Mouse (Mus musculus) thymus, adult 2 months (tissue): ENCODE measurements around the gene Ccdc6. TPM values are rescaled to one million over a fixed set of nuclear protein-coding genes. Genes with fewer than 3 reads are reported as not detected.

Experiments used
- DNase-seq: peaks from one replicate; pipeline ENCODE4 v3.0.0; 2021
- H3K27ac ChIP-seq: fragments of 200-500 bp; 2 replicates; pipeline ENCODE4 v1.5.1; 2012; ENCODE audit warnings: low read length, control low read depth; ENCODE audit not compliant: control insufficient read depth, insufficient read depth
- H3K27me3 ChIP-seq: fragments of 200-500 bp; 2 replicates; pipeline ENCODE4 v1.6.1; 2012; ENCODE audit warnings: mild to moderate bottlenecking, low read length, moderate library complexity, mixed read lengths; ENCODE audit not compliant: control insufficient read depth, insufficient read depth
- H3K36me3 ChIP-seq: fragments of 200-500 bp; 2 replicates; pipeline ENCODE4 v1.6.1; 2012; ENCODE audit warnings: mild to moderate bottlenecking, low read length, moderate library complexity; ENCODE audit not compliant: control insufficient read depth, insufficient read depth
- H3K4me1 ChIP-seq: fragments of 200-500 bp; replicated peaks from 2 replicates; pipeline ENCODE4 v1.6.1; 2012; ENCODE audit warnings: low read length; ENCODE audit not compliant: control insufficient read depth, insufficient read depth
- H3K4me3 ChIP-seq: fragments of 200-500 bp; 2 replicates; pipeline ENCODE4 v1.5.1; 2012; ENCODE audit warnings: mild to moderate bottlenecking, low read length, control low read depth, moderate library complexity; ENCODE audit not compliant: control insufficient read depth, insufficient read depth
- CTCF ChIP-seq: fragments of 200-500 bp; IDR thresholded peaks from 2 replicates; pipeline ENCODE4 v1.5.1; 2012; ENCODE audit warnings: mild to moderate bottlenecking, control low read depth, low read length, moderate library complexity, borderline replicate concordance; ENCODE audit not compliant: control insufficient read depth, poor library complexity, insufficient read depth; ENCODE audit errors: extremely low read depth
- POLR2A ChIP-seq: fragments of 200-500 bp; IDR thresholded peaks from 2 replicates; pipeline ENCODE4 v1.6.1; 2012; ENCODE audit warnings: mild to moderate bottlenecking, low read length, control low read depth, moderate library complexity; ENCODE audit not compliant: control insufficient read depth, poor library complexity, insufficient read depth; ENCODE audit errors: extremely low read depth
- WGBS: fragments of 180-500 bp; shearing (Covaris S2); methylation state at CpG from one replicate; pipeline ENCODE4 v1.1.7; 2018; 5-methylcytosine and 5-hydroxymethylcytosine counted together
- polyA plus RNA-seq: library from polyadenylated mRNA; depleted of rRNA; stranded (reverse); fragments of >200 nt; gene quantifications from 2 replicates; pipeline ENCODE4 v1.2.3, GENCODE M21; 2012

Ccdc6 gene
- polyA plus RNA-seq, 1 experiment = 45.5 TPM

DNA sequence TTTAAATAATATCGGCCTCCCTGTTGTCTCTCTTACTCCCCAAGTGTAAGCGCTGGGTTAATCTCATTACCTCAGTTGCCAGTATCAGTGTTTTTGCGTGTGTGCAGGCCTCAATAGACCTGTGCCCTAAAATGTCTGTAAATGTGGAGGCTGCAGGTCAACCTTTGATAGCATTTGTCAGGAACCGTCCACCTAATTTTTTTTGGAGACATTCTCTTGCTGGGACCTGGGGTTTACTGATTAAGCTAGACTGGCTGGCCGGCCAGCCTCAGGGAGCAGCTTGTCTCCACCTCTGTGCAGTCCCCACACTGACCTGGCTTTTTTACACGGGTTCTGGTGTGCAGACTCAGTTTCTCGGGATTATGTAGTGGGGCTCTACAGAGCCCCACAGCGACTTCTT, 30.4 kb downstream of the Ccdc6 start:
- no peak for TF ChIP-seq POLR2A
- TF ChIP-seq CTCF = no peak
- H3K36me3 ChIP-seq = no peaks in the 10 kb centered on the region
- no peak overlapping the region for H3K4me3 ChIP-seq
- DNase-seq = no peak
- no peak overlapping the region for H3K27ac ChIP-seq
- peaks cover 15% of the 10 kb centered on the region; the same call in 1 of the 2 replicates for H3K4me1 ChIP-seq
- H3K27me3 ChIP-seq = no peaks in the 10 kb centered on the region
- 96% methylated on average over 8 of the region's 8 CpGs for WGBS

DNA sequence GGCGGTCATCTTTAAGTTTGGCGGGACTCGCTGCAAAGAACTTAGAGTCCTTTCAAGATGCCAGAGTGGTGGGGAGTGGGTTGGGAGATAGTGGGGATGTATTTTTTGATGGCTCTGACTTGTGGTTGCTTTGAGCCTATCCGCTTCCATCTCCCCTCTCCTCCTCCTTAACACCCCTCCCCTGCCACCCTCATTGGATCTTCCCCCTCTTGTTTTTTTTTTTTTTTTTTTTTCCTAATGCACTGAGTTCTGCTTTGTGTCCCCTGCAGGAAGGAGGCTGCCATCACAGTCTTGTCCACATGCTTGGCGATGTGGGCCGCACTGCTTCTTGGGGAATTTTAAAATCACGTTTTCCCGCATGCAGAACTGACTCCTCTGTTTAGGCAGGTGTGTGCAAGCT, 31.5 kb downstream of the Ccdc6 start:
- Histone ChIP-seq H3K27ac (no peak overlapping the region), H3K4me3 (no peak overlapping the region), H3K36me3 (no peaks in the 10 kb centered on the region), H3K27me3 (no peaks in the 10 kb centered on the region), H3K4me1 (peaks cover 19% of the 10 kb centered on the region)
- DNase-seq = no peak
- TF ChIP-seq CTCF (no peak), POLR2A (no peak)
- 94% methylated on average over 8 of the region's 8 CpGs for WGBS

DNA sequence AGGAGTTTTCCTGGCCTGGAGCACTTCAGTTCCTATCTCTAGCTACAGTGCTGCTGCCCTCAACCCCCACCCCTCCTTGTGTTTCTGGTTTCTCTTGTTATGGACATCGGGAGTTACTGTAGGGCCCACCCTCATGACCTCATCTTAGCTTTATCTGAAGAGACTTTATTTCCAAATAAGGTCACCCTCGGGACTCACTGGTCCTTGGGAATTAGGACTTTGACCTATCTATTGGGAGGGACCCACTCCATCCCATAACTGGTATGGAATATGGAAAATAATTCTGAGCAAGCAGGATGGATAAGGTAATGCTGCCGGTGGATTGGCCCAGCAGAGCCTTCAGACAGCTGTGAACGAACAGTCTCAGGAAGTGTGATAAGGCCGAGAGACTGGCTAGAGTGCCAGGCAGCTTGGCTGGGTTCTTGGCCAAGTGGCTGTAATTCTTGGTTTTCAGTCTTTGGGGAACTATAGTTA, 35.2 kb downstream of the Ccdc6 start:
- no peaks in the 10 kb centered on the region for H3K36me3 ChIP-seq
- H3K27ac ChIP-seq = no peak overlapping the region
- no peak for DNase-seq
- H3K4me3 ChIP-seq = no peak overlapping the region
- no peaks in the 10 kb centered on the region for H3K27me3 ChIP-seq
- H3K4me1 ChIP-seq = peaks cover 5% of the 10 kb centered on the region; the same call in 1 of the 2 replicates
- 70% methylated on average over 5 of the region's 5 CpGs for WGBS
- TF ChIP-seq CTCF (no peak), POLR2A (no peak)

DNA sequence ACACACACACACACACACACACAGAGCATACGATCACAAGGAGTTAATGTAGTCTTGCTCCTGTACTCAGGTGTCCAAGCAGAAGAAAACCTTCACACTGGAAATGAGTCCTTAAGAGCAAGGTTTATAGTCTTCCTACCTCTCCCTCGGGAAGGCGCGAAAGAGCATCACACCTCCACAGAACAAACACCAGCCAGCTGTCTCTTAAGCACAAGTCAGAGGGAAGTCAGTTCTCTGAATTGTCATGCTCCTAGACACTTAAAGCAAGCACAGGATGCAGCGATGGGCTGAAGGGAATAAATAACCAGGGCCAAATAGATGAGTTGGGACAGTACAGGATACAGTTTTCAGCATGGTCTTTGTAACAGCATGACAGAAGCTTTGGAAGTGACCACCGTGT, 35.8 kb downstream of the Ccdc6 start:
- WGBS = 82% methylated on average over 6 of the region's 6 CpGs
- DNase-seq = no peak
- Histone ChIP-seq H3K27ac (no peak overlapping the region), H3K4me1 (peaks cover 5% of the 10 kb centered on the region; the same call in 1 of the 2 replicates), H3K36me3 (no peaks in the 10 kb centered on the region), H3K27me3 (no peaks in the 10 kb centered on the region), H3K4me3 (no peak overlapping the region)
- TF ChIP-seq CTCF = no peak
- no peak for TF ChIP-seq POLR2A

DNA sequence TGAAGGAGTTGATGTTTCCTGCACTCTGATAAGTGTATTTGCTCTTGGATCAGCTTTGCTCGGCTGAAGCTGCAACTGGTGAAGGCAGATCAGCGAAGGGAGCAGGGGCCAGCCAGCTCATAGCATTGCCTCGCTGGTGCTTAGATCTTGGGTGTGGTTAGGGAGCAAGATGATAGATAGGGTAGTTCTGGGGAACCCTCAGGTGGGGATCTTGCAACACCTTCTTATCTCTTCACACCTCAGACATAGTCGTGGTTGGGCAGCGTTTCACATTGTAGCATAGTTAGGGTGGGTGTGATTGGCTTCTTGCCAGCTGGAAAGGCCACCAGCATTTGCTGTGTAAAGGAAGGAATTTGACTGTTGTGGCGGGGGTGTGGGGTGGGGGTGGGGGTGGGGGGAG, 36.3 kb downstream of the Ccdc6 start:
- no peaks in the 10 kb centered on the region for H3K36me3 ChIP-seq
- no peak for TF ChIP-seq POLR2A
- no peak for TF ChIP-seq CTCF
- H3K27me3 ChIP-seq = no peaks in the 10 kb centered on the region
- H3K27ac ChIP-seq = no peak overlapping the region
- H3K4me1 ChIP-seq = peaks cover 5% of the 10 kb centered on the region; the same call in 1 of the 2 replicates
- 31% methylated on average over 6 of the region's 6 CpGs for WGBS
- DNase-seq = no peak
- no peak overlapping the region for H3K4me3 ChIP-seq

DNA sequence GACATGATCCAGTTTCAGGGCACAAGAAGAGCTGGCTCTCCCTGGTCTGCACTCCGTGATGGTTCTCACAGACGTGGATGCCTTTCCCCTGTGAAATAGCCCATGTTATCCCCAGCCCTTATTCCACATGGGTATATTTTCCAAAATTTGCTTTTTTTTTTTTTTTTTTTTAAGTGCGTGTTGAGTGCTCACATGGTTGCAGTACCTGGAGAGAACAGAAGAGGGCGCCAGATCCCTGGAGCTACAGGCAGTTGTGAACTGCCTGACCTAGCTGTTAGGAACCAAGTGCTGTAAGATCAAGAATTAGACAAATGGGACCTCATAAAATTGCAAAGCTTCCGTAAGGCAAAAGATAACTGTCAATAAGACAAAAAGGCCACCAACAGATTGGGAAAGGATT, 38.8 kb downstream of the Ccdc6 start:
- no peaks in the 10 kb centered on the region for H3K27me3 ChIP-seq
- H3K36me3 ChIP-seq = no peaks in the 10 kb centered on the region
- H3K4me3 ChIP-seq = no peak overlapping the region
- peak; percentile 59 for DNase-seq
- H3K27ac ChIP-seq = no peak overlapping the region
- H3K4me1 ChIP-seq = peaks cover 5% of the 10 kb centered on the region; the same call in 1 of the 2 replicates
- TF ChIP-seq CTCF = no peak
- no peak for TF ChIP-seq POLR2A
- 89% methylated on average over 5 of the region's 5 CpGs for WGBS

DNA sequence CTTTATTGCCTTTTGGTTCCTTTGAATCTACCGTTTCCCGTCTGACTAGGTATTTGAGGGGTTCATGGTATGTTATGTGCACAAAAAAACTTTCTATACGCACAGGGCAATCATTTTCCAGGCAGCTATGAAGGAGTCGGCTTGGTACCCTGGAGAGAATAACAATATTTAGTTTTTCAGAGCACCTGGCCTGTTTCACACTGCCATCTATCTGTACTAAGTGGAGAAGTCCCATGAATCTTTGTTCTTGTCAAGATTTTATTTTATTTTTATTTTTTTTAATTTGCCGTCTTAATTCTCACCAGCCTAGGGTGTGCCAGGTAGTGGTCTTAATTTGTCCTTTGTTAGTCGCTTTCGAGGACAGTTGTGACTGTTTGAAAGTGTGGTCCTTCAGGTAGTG, 40.7 kb downstream of the Ccdc6 start:
- 94% methylated on average over 7 of the region's 7 CpGs for WGBS
- peaks cover 5% of the 10 kb centered on the region; the same call in 1 of the 2 replicates for H3K4me1 ChIP-seq
- no peaks in the 10 kb centered on the region for H3K36me3 ChIP-seq
- H3K27ac ChIP-seq = no peak overlapping the region
- H3K27me3 ChIP-seq = no peaks in the 10 kb centered on the region
- TF ChIP-seq CTCF (no peak), POLR2A (no peak)
- H3K4me3 ChIP-seq = no peak overlapping the region
- no peak for DNase-seq
